Mouse (Mus musculus) frontal cortex, postnatal 10 days (tissue): Measurements from ENCODE around the gene Wnt2b.

Experiments used
- DNase-seq, 2 experiments: peaks; one replicate each; pipeline ENCODE4 v3.0.0; 2022; ENCODE audit warnings: low spot score in 2 of 2, mixed read lengths in 1 of 2

Gene Wnt2b

DNA sequence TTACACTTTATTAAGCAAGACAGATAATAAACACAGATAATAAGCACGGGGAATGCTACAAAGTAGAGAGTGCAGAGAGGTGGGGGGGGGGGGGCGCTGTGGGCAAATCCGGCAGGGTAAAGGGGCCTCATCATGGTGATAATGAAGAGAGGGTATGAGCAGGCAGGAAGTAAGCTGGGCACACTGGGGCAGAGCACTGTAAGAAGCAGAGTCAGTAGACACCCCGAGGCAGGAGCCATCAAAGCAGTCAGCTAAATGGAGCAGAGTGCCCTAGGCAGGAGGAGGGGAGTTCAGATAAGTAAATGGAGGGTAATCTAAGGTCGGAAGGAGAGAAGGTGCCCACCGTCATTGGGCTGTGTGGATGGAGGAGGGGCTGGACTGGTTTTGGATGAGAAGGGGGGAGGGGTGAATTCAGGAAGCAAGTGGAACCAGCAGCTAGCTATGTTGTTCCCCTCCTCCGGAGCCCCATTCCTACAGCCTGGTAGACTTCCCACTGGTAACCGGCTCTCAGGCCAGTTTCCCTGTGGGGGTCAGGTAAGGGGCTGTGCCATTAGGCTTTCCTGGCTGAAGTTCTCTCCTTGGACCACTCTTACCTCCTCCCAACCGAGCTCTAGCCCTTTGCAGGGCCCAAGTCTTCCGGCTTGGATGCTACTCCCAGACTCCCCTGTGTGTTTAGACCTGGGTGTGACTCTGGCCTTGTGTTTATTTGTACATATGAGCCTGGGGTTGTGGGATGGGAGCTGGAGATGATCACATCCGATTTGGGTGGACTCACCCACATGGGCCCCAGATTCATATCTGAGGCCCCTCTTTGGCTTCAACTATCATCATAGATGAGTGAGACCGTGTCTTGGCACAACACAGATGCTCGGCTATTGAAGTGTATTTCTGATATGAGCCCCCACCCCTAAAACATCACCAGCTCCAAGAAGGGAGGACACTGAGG lies 1.9 kb upstream of the Wnt2b start:
- DNase-seq, result no peak

GRCm38 (mm10) chr3:104962866-104963265 lies 1.1 kb upstream of the Wnt2b start:
- DNase-seq, result no peak

GRCm38 (mm10) chr3:104962141-104962611 lies 455 bp upstream of the Wnt2b start:
- DNase-seq, result no peak

GRCm38 (mm10) chr3:104960026-104961000 lies 1.4 kb downstream of the Wnt2b start:
- DNase-seq, result no peak

- DNase-seq, result no peak
Measured at GRCm38 (mm10) chr3:104956131-104956581, 5.6 kb downstream of the Wnt2b start.

GRCm38 (mm10) chr3:104954551-104954950 lies 7.2 kb downstream of the Wnt2b start:
- DNase-seq, result no peak

DNA sequence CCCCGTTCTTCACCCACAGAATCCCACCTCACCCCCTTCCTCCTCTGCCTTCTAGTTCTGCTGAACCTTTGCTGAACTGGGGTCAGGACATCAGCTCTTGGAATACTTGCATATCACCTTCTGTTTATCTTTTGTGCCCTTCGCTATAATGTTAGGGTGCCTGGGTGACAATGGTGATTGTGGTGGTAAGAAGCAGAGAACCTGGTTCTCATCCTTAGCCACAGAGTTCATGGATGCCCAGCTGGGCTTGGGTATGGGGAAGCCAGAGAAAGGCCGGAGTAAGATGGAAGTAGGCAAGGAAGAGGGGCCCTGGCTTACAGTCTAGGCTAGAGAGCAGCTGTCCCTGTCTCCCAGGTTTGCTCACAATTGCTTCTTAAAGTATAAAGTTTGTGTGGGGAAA lies 7.6 kb downstream of the Wnt2b start:
- no peak for DNase-seq

GRCm38 (mm10) chr3:104952891-104953670 lies 8.6 kb downstream of the Wnt2b start:
- DNase-seq, result no peak

- DNase-seq, result no peak
Measured at GRCm38 (mm10) chr3:104950926-104951325, 10.8 kb downstream of the Wnt2b start.

DNA sequence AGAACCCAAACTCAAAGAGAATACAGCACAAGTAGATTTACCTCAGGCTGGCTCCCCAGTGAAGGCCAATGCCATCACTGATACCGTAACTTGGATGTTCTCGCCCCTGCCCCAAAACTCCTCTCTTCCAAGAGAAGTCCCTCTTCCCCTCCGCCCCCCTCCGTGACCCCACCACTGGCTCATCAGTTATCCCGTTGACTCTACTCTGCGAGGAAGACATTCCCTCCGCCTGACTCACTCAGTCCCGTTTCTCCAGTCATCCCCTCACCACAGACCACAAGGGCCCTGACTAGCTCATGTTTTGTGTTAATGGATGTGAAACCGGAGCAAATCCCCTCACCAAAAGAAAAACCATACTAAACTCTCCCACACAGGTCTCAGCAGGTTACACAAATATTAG lies 16.8 kb downstream of the Wnt2b start:
- DNase-seq, result no peak

DNA sequence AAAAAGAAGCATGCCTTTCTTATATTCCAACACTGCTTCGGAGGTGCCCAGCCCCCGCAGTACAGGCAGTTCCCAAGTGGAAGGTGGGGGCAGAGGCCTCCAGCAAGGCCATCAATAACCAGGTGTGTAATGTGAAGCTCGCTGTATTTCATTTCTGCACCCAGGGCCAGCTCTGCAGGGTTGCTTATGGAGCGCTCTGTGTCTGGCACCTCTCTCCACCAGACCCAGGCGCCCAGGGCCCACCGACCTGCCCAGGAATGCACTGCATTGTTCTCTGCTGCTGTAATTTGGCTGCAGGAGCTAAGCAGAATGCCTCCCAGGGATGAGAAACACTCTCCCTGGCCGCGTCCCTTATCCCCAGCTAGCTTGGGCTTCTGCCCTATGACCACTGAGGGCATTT lies 18.4 kb downstream of the Wnt2b start:
- no peak for DNase-seq

DNA sequence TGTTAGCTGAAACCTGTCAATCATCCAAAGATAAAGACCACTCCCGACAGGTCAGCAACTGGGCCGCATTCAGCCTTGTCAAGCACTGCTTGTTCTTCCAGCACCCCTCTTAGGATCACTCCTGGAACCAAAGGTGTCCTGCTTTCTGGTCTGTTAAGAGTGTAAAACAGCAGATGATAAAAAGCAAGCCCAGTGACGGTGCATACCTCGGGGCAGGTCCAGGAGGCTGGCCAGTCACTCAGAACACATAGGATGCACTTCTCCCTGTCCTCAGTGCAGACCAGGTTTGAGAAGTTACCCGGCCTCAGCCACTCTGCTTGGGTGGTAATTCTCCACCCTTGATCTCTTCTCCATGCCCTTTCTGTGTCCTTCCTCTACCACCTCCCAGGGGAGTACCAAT lies 19.0 kb downstream of the Wnt2b start:
- no peak for DNase-seq

- DNase-seq, result no peak
Measured at GRCm38 (mm10) chr3:104940691-104941090, 21.0 kb downstream of the Wnt2b start.

GRCm38 (mm10) chr3:104938327-104938726 lies 23.4 kb downstream of the Wnt2b start:
- DNase-seq, result no peak

- DNase-seq, result no peak
Measured at GRCm38 (mm10) chr3:104937728-104938305, 23.9 kb downstream of the Wnt2b start.

DNA sequence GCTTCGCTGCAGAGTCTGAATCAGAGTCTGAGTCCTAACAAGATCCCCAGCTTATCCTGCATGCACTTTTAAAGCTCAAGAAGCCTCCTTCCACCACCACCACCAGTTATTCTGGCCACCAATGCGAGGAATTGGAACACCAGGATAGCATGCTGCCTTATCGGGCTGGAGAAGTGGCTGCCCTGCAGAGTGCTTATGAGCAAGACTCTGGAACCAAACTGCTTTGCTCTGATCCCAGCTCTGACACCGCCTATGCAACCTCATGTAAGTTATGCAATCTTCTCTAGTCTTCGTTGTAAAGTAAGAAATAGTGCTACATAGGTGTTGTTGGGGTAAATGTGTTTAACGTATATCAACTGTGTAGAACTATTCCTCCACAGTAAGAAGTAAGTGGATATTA lies 32.3 kb downstream of the Wnt2b start:
- DNase-seq, result no peak

DNA sequence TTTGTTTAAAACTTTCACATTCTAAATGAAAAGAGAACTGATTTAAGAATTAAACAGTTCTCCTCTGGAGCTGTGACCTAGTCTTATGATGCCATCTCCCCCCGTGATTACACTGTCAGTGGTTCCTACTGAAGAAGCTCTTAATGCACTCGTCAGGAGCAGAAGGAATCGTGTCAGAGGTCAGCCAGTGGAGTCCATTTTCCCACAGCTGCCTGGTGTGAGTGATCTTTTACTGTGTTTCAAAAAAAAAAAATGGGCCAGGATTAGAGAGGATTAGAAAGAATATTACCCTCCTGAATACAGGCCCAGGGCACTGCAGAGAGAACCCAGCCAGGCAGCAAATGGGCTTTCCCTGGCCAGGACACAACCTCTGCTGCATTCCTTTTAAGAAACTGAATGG lies 46.7 kb downstream of the Wnt2b start:
- DNase-seq, result no peak

DNA sequence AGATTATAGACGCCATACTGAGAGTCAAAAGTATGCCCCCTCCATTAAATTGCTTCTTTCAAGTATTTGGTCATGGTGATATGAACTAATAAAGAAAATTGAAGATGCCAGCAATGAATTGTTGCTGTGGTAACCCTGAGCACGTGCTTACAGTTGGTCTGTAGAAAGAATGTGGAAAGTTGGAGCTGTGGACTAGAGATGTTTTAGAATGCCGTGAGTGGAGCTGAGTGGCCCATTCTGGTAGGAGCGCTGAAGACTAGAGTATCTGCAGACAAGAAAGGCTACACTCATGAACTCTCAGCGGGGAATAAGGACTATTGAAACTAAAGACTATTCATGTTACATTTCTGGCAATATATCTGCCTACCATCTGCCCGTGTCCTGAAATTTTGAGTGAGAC lies 52.5 kb downstream of the Wnt2b start:
- no peak for DNase-seq

DNA sequence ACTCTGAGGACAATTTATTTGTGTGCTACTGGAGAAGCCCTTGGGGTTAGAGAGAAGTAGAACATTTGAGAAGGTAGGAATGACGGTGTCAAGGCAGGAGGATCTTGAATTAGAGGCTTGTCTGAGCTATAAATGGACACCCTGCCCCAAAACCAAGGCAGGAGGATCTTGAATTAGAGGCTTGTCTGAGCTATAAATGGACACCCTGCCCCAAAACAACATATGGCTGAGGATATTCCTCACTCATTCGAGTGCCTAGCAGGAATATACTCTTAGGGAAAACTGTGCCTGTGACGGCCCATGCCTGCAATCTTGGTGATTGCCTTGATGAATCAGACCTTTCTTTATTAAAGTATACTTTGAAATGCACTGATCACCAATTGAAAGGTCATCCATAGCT lies 55.7 kb downstream of the Wnt2b start:
- no peak for DNase-seq

GRCm38 (mm10) chr3:104905389-104905788 lies 56.3 kb downstream of the Wnt2b start:
- DNase-seq, result no peak

GRCm38 (mm10) chr3:104901154-104901553 lies 60.6 kb downstream of the Wnt2b start:
- DNase-seq, result no peak
